Mouse (Mus musculus) spleen, postnatal 36 days (tissue): ENCODE results near the gene Rps21.

ENCODE experiments used
- DNase-seq, 2 experiments: peaks; one replicate each; pipeline ENCODE4 v3.0.0; 2022; ENCODE audit warnings: low spot score in 2 of 2, mixed read lengths in 1 of 2

The Rps21 gene

GRCm38 (mm10) chr2:180290503-180290902, 33.3 kb downstream of the Rps21 start:
- DNase-seq = no peak

- no peak for DNase-seq
These were observed 34.4 kb downstream of the Rps21 start for GRCm38 (mm10) chr2:180291566-180291965.

GRCm38 (mm10) chr2:180292026-180292425, 34.8 kb downstream of the Rps21 start:
- no peak for DNase-seq

GRCm38 (mm10) chr2:180292906-180293305, 35.7 kb downstream of the Rps21 start:
- DNase-seq = no peak

- DNase-seq = no peak
These were observed 43.1 kb downstream of the Rps21 start for GRCm38 (mm10) chr2:180300252-180300651.

GRCm38 (mm10) chr2:180300771-180301170, 43.6 kb downstream of the Rps21 start:
- DNase-seq = no peak

GRCm38 (mm10) chr2:180302201-180302600, 45.0 kb downstream of the Rps21 start:
- no peak for DNase-seq

- no peak for DNase-seq
These were observed 46.3 kb downstream of the Rps21 start for GRCm38 (mm10) chr2:180303468-180303867.

- DNase-seq = no peak
These were observed 47.4 kb downstream of the Rps21 start for GRCm38 (mm10) chr2:180304554-180304953.

- DNase-seq = no peak
These were observed 48.3 kb downstream of the Rps21 start for GRCm38 (mm10) chr2:180305490-180305889.

- no peak for DNase-seq
These were observed 48.8 kb downstream of the Rps21 start for GRCm38 (mm10) chr2:180306009-180306408.

- DNase-seq = no peak
These were observed 49.4 kb downstream of the Rps21 start for GRCm38 (mm10) chr2:180306423-180307168.

- DNase-seq = no peak
These were observed 50.5 kb downstream of the Rps21 start for GRCm38 (mm10) chr2:180307680-180308079.
